Mouse (Mus musculus): ENCODE measurements around the gene Rph3a.

Rph3a gene

GRCm38 (mm10) chr5:121009811-121010569 is at the start of gene Rph3a:
Rph3a (minus strand) TSS chr5:121010092.
- no peak for DNase-seq

GRCm38 (mm10) chr5:121058261-121058660 is 48.4 kb upstream of the Rph3a start:
- no peak for DNase-seq

GRCm38 (mm10) chr5:121053886-121054285 is 44.0 kb upstream of the Rph3a start:
- no peak for DNase-seq

- no peak for DNase-seq
These were observed 31.9 kb upstream of the Rph3a start for GRCm38 (mm10) chr5:121041791-121042190.

- DNase-seq, result no peak
These were observed 29.6 kb upstream of the Rph3a start for GRCm38 (mm10) chr5:121039465-121039864.

- no peak for DNase-seq
These were observed 20.3 kb upstream of the Rph3a start for GRCm38 (mm10) chr5:121030161-121030560.

- no peak for DNase-seq
These were observed 9.6 kb upstream of the Rph3a start for GRCm38 (mm10) chr5:121019505-121019904.

GRCm38 (mm10) chr5:121017699-121018098 is 7.8 kb upstream of the Rph3a start:
- no peak for DNase-seq

GRCm38 (mm10) chr5:121016405-121016804 is 6.5 kb upstream of the Rph3a start:
- no peak for DNase-seq

- no peak for DNase-seq
These were observed 4.6 kb upstream of the Rph3a start for GRCm38 (mm10) chr5:121014496-121014895.

GRCm38 (mm10) chr5:121011962-121012361 is 2.1 kb upstream of the Rph3a start:
- DNase-seq, result no peak

- DNase-seq, result peak; percentile 89
These were observed 486 bp downstream of the Rph3a start for GRCm38 (mm10) chr5:121009406-121009805.

- peak; percentile 81 for DNase-seq
These were observed 1.3 kb downstream of the Rph3a start for GRCm38 (mm10) chr5:121008411-121009239.

GRCm38 (mm10) chr5:121007563-121007962 is 2.3 kb downstream of the Rph3a start:
- DNase-seq, result peak; percentile 47

- peak; percentile 72 for DNase-seq
These were observed 2.8 kb downstream of the Rph3a start for GRCm38 (mm10) chr5:121007130-121007529.

GRCm38 (mm10) chr5:121006176-121006575 is 3.7 kb downstream of the Rph3a start:
- no peak for DNase-seq

- DNase-seq, result peak; percentile 88
These were observed 6.1 kb downstream of the Rph3a start for GRCm38 (mm10) chr5:121003781-121004180.

- peak; percentile 53 for DNase-seq
These were observed 10.3 kb downstream of the Rph3a start for GRCm38 (mm10) chr5:120999573-120999972.

GRCm38 (mm10) chr5:120988373-120988772 is 21.5 kb downstream of the Rph3a start:
- no peak for DNase-seq

- DNase-seq, result no peak
These were observed 26.9 kb downstream of the Rph3a start for GRCm38 (mm10) chr5:120983029-120983428.

GRCm38 (mm10) chr5:120981211-120981610 is 28.7 kb downstream of the Rph3a start:
- DNase-seq, result no peak

GRCm38 (mm10) chr5:120980116-120980515 is 29.8 kb downstream of the Rph3a start:
- DNase-seq, result no peak

GRCm38 (mm10) chr5:120976138-120976537 is 33.8 kb downstream of the Rph3a start:
- DNase-seq, result no peak

- no peak for DNase-seq
These were observed 35.4 kb downstream of the Rph3a start for GRCm38 (mm10) chr5:120974522-120974921.

All from cerebellum, adult 9-11 months (tissue).